Mouse (Mus musculus) midbrain, embryonic 12.5 days (tissue): Measurements from ENCODE around the gene Abca5. TPM values are rescaled to one million over a fixed set of nuclear protein-coding genes. Genes with fewer than 3 reads are reported as not detected.
A peak's percentile ranks its signal among the peaks of the same experiment; 100 is the strongest.

Experiments
- ATAC-seq: fragments of 200-750 bp; cut with Nextera tagmentation; 2 replicates; pipeline ENCODE4 v1.8.0; 2017; ENCODE audit warnings: low read depth, moderate TSS enrichment, moderate library complexity; ENCODE audit not compliant: low FRiP score
- H3K27ac ChIP-seq: fragments of 300-500 bp; sonication (generic); replicated peaks from 2 replicates; pipeline ENCODE4 v1.5.1; 2016; ENCODE audit warnings: mild to moderate bottlenecking
- H3K27me3 ChIP-seq: fragments of 300-500 bp; sonication (generic); 2 replicates; pipeline ENCODE4 v1.6.1; 2016; ENCODE audit warnings: mild to moderate bottlenecking
- H3K36me3 ChIP-seq: fragments of 300-500 bp; sonication (generic); 2 replicates; pipeline ENCODE4 v1.6.1; 2016
- H3K4me1 ChIP-seq: fragments of 300-500 bp; sonication (generic); 2 replicates; pipeline ENCODE4 v1.6.1; 2016
- H3K4me2 ChIP-seq: fragments of 300-500 bp; sonication (generic); replicated peaks from 2 replicates; pipeline ENCODE4 v1.6.1; 2016; ENCODE audit warnings: mild to moderate bottlenecking, moderate library complexity
- H3K4me3 ChIP-seq: fragments of 300-500 bp; sonication (generic); 2 replicates; pipeline ENCODE4 v1.5.1; 2016; ENCODE audit warnings: mild to moderate bottlenecking
- H3K9ac ChIP-seq: fragments of 300-500 bp; sonication (generic); replicated peaks from 2 replicates; pipeline ENCODE4 v1.6.1; 2016; ENCODE audit warnings: mild to moderate bottlenecking, moderate library complexity
- H3K9me3 ChIP-seq: fragments of 300-500 bp; sonication (generic); 2 replicates; pipeline ENCODE4 v1.6.1; 2016; ENCODE audit warnings: mild to moderate bottlenecking
- WGBS: fragments of 180-500 bp; shearing (Covaris S2); methylation state at CpG from one replicate; pipeline ENCODE4 v1.1.7; 2016; 5-methylcytosine and 5-hydroxymethylcytosine counted together
- polyA plus RNA-seq: library from polyadenylated mRNA; unstranded; fragments of >200 nt; fragmentation: Nextera tagmentation; extraction: Ambion mirVana; gene quantifications from 2 replicates; pipeline ENCODE4 v1.2.1, GENCODE M21; 2016

The Abca5 gene
- polyA plus RNA-seq, 1 experiment from 2014 or later = 5.9 TPM

GRCm38 (mm10) chr11:110252256-110252655 lies 85.3 kb downstream of the Abca5 start:
- no peaks in the 10 kb centered on the region for H3K27me3 ChIP-seq
- H3K4me1 ChIP-seq = no peaks in the 10 kb centered on the region
- no peak overlapping the region for H3K9ac ChIP-seq
- H3K36me3 ChIP-seq = no peaks in the 10 kb centered on the region
- H3K4me3 ChIP-seq = no peak overlapping the region
- H3K27ac ChIP-seq = no peak overlapping the region
- no peak overlapping the region for H3K4me2 ChIP-seq
- ATAC-seq = no peak
- H3K9me3 ChIP-seq = no peaks in the 10 kb centered on the region
- 86% methylated on average over 3 of the region's 3 CpGs for WGBS

- H3K9ac ChIP-seq = 0 out of 2 replicates have a peak within 1 kb of the TSS, but pooled peaks have one; percentile 34
Measured at GRCm38 (mm10) chr11:110251534-110251933, 86.0 kb downstream of the Abca5 start, which contains the start of gene Abca6. TSS of gene Abca6 (minus strand) at chr11:110251776.

DNA sequence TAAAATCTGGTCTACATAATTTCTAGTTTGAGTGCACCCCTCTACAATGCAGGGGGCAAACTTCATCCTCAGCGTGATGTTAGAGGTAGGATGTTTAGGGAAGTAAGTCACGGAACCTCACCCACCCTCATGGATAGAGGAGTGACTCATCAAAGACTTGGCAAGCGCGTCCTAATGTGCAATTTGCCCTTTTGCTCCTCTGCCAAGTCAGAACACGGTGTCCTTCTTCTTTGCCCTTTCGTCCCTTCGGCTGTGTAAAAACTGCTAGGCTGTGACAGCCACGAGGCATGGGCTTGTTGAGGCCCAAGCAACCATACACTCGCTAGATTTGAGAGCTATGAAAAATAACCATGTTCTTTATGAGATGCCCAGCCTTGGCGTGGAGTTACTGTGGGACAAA lies 92.8 kb downstream of the Abca5 start:
- Histone ChIP-seq H3K4me1 (no peaks in the 10 kb centered on the region), H3K4me2 (no peak overlapping the region), H3K27ac (no peak overlapping the region), H3K9ac (no peak overlapping the region), H3K36me3 (no peaks in the 10 kb centered on the region), H3K9me3 (no peaks in the 10 kb centered on the region), H3K4me3 (no peak overlapping the region), H3K27me3 (no peaks in the 10 kb centered on the region)
- WGBS = 91% methylated on average over 10 of the region's 10 CpGs
- no peak for ATAC-seq

More at GRCm38 (mm10) chr11:110251534-110251933, 86.0 kb downstream of the Abca5 start, which contains the start of gene Abca6:
- no peaks in the 10 kb centered on the region for H3K27me3 ChIP-seq
- 18% methylated on average over 8 of the region's 8 CpGs for WGBS
- H3K4me1 ChIP-seq = no peaks in the 10 kb centered on the region
- ATAC-seq = no peak
- H3K27ac ChIP-seq = no peak within 1 kb of the TSS
- H3K4me3 ChIP-seq = peak within 1 kb of the TSS; percentile 21
- H3K9me3 ChIP-seq = no peaks in the 10 kb centered on the region
- no peaks in the 10 kb centered on the region for H3K36me3 ChIP-seq
- peak within 1 kb of the TSS; percentile 45 for H3K4me2 ChIP-seq

- ATAC-seq = no peak
- H3K9ac ChIP-seq = no peak overlapping the region
- no peaks in the 10 kb centered on the region for H3K4me1 ChIP-seq
- no peak overlapping the region for H3K27ac ChIP-seq
- no peaks in the 10 kb centered on the region for H3K27me3 ChIP-seq
- H3K4me2 ChIP-seq = no peak overlapping the region
- H3K4me3 ChIP-seq = no peak overlapping the region
- H3K9me3 ChIP-seq = no peaks in the 10 kb centered on the region
- 87% methylated on average over 2 of the region's 2 CpGs for WGBS
- H3K36me3 ChIP-seq = no peaks in the 10 kb centered on the region
Measured at GRCm38 (mm10) chr11:110237466-110237865, 100.0 kb downstream of the Abca5 start.

GRCm38 (mm10) chr11:110232975-110233374 lies 104.5 kb downstream of the Abca5 start:
- Histone ChIP-seq H3K36me3 (no peaks in the 10 kb centered on the region), H3K9me3 (no peaks in the 10 kb centered on the region), H3K4me2 (no peak overlapping the region), H3K4me1 (no peaks in the 10 kb centered on the region), H3K27ac (no peak overlapping the region), H3K27me3 (no peaks in the 10 kb centered on the region), H3K4me3 (no peak overlapping the region), H3K9ac (no peak overlapping the region)
- no peak for ATAC-seq

Other genes with a start within 250 kb of the Abca5 start
- gene Abca8a, start 241.7 kb downstream of the Abca5 start, polyA plus RNA-seq = 0.13 TPM in 1 of 2 replicates, not detected in the other
- gene Abca9, start 169.5 kb downstream of the Abca5 start, polyA plus RNA-seq = 5.2 and 6.0 TPM in 2 replicates
- gene Abca6, start 85.9 kb downstream of the Abca5 start, polyA plus RNA-seq = 0.08 and 0.17 TPM in 2 replicates
- 27.6 and 31.5 TPM in 2 replicates for gene Map2k6, start 61.4 kb upstream of the Abca5 start, polyA plus RNA-seq